Comparison of ENCODE assay signal across 8 mouse cellular contexts in the genomic region with DNA sequence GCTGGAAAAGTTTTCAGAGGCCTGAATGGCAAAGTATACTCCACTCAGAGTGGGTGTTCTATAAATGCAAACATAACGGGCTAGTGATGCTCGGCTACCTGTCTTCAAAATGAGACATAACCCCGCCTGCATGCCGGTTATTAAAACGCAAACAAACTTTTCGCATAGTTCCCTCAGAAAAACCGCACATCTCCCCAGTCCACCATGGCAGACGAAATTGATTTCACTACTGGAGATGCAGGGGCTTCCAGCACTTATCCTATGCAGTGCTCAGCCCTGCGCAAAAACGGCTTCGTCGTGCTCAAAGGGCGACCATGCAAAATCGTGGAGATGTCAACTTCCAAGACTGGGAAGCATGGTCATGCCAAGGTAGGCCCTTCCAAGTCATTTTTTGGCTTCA. TPM values are rescaled to one million over a fixed set of nuclear protein-coding genes. Genes with fewer than 3 reads are reported as not detected.
A peak's percentile ranks its signal among the peaks of the same experiment; 100 is the strongest.
DNase-seq lines count a peak whose midpoint lies in the region; ATAC-seq and TF ChIP-seq lines count a peak whose summit lies in the region.

No protein-coding gene starts in this region.

- no peaks in the 10 kb centered on the region; the same call in 1 of the 2 replicates for H3K9me3 ChIP-seq in ES-Bruce4 (replicated peaks; ENCODE audit: control insufficient read depth, insufficient read depth, low read length, poor library complexity, severe bottlenecking)
- no peaks in the 10 kb centered on the region for H3K9me3 ChIP-seq in liver, embryonic 16.5 days (replicated peaks; ENCODE audit: control insufficient read depth, low read length)

- H3K9ac ChIP-seq in ES-Bruce4 (ENCODE audit: low read depth, poor library complexity, severe bottlenecking) = peak overlapping the region; percentile 82
- peak overlapping the region; percentile 86 for H3K9ac ChIP-seq in liver, embryonic 16.5 days (ENCODE audit: low read depth, low read length)

- peak overlapping the region; percentile 38 for H3K27ac ChIP-seq in gastrocnemius, adult 2 months
- no peak overlapping the region for H3K27ac ChIP-seq in ES-Bruce4 (ENCODE audit: insufficient read depth, low read length)
- no peak overlapping the region for H3K27ac ChIP-seq in liver, embryonic 16.5 days (ENCODE audit: low read length)

- H3K27me3 ChIP-seq in ES-Bruce4 (ENCODE audit: control insufficient read depth, insufficient read depth, low read length, poor library complexity, severe bottlenecking) = no peaks in the 10 kb centered on the region; the same call in 1 of the 2 replicates
- H3K27me3 ChIP-seq in liver, embryonic 16.5 days (ENCODE audit: control insufficient read depth, insufficient read depth, low read depth, low read length) = no peaks in the 10 kb centered on the region

- DNase-seq in gastrocnemius, adult 2 months = no peak
- no peak for DNase-seq in gastrocnemius, adult 18-20 months (ENCODE audit: low spot score)
- DNase-seq in forelimb bud, embryonic 11.5 days (ENCODE audit: low read depth, low spot score) = peak; percentile 8
- no peak for DNase-seq in ovary, postnatal 14 days (ENCODE audit: low spot score)
- no peak for DNase-seq in natural killer cell, adult 2 months (ENCODE audit: low spot score in 2 of 2)
- DNase-seq in adipocyte (ENCODE audit: low spot score) = no peak

- H3K4me2 ChIP-seq in liver, embryonic 16.5 days (ENCODE audit: low read depth, low read length) = peak overlapping the region; percentile 95

- peak overlapping the region; percentile 94 for H3K4me3 ChIP-seq in gastrocnemius, adult 2 months
- H3K4me3 ChIP-seq in ES-Bruce4 (ENCODE audit: low read depth, low read length) = peak overlapping the region; percentile 65
- peak overlapping the region; percentile 84 for H3K4me3 ChIP-seq in liver, embryonic 16.5 days (ENCODE audit: low read depth, low read length)

- no peaks in the 10 kb centered on the region for H3K36me3 ChIP-seq in ES-Bruce4 (ENCODE audit: control insufficient read depth, insufficient read depth, low read length, poor library complexity, severe bottlenecking)
- no peaks in the 10 kb centered on the region for H3K36me3 ChIP-seq in liver, embryonic 16.5 days (ENCODE audit: control insufficient read depth, insufficient read depth)

- WGBS in liver, embryonic 16.5 days (ENCODE audit: insufficient replicate concordance) = 28% methylated on average over 14 of the region's 14 CpGs

- no peak for TF ChIP-seq POLR2A in ES-Bruce4 (IDR thresholded peaks at IDR 0.05; ENCODE audit: insufficient read depth, low read length)

- no peak for ATAC-seq in liver, embryonic 16.5 days (ENCODE audit: low read depth)

- H3K4me1 ChIP-seq in ES-Bruce4 (ENCODE audit: control insufficient read depth, insufficient read depth, low read length) = no peaks in the 10 kb centered on the region
- peaks cover 27% of the 10 kb centered on the region for H3K4me1 ChIP-seq in liver, embryonic 16.5 days (ENCODE audit: control insufficient read depth, low read depth, low read length)

- intact Hi-C loops in gastrocnemius, adult 2 months (cut with DNase I) = no loop called here

- TF ChIP-seq EP300 in ES-Bruce4 (IDR thresholded peaks at IDR 0.05; ENCODE audit: insufficient read depth, low read depth, low read length) = no peak

- no peak for TF ChIP-seq CTCF in gastrocnemius, adult 2 months (IDR thresholded peaks at IDR 0.05)
- TF ChIP-seq CTCF in ES-Bruce4 (IDR thresholded peaks at IDR 0.05; ENCODE audit: low read depth, low read length) = no peak

RNA-seq across cellular contexts. Expression of a gene that starts 0.8 kb away (rescaled TPM):
- under 1 TPM; 0.48 to 0.56 TPM for total RNA-seq in gastrocnemius, adult 2 months (2021)
- total RNA-seq in gastrocnemius, adult 18-20 months (2021) = under 1 TPM; 0.46 to 0.52 TPM
- polyA plus RNA-seq in ES-Bruce4 (2011; ENCODE audit: insufficient read depth, insufficient read length, low read depth, missing spikeins) = 13.0 and 14.8 TPM in 2 replicates
- 4.8 and 5.6 TPM in 2 replicates for polyA plus RNA-seq in liver, embryonic 16.5 days (2015; fragmentation: Nextera tagmentation; extraction: Ambion mirVana)

RNA-seq across cellular contexts. Expression of a gene that starts 23.4 kb away (rescaled TPM):
- total RNA-seq in gastrocnemius, adult 2 months (2021) = 100 to 1,000 TPM; 126 to 178 TPM
- 100 to 1,000 TPM; 101 to 115 TPM for total RNA-seq in gastrocnemius, adult 18-20 months (2021)
- 625 and 678 TPM in 2 replicates for polyA plus RNA-seq in ES-Bruce4 (2011; ENCODE audit: insufficient read depth, insufficient read length, low read depth, missing spikeins)
- 171 and 200 TPM in 2 replicates for polyA plus RNA-seq in liver, embryonic 16.5 days (2015; fragmentation: Nextera tagmentation; extraction: Ambion mirVana)
